Mouse (Mus musculus): ENCODE results near the gene Tbc1d2.

The Tbc1d2 gene

GRCm38 (mm10) chr4:46607601-46608000, 42.4 kb downstream of the Tbc1d2 start:
- in situ Hi-C loops (cut with MboI; ENCODE audit: unreplicated experiment in 2 of 2): no loop called here

- in situ Hi-C loops (cut with MboI; ENCODE audit: unreplicated experiment in 2 of 2): no loop called here
Observed at GRCm38 (mm10) chr4:46605451-46605850, 44.6 kb downstream of the Tbc1d2 start.

- in situ Hi-C loops (cut with MboI; ENCODE audit: unreplicated experiment in 2 of 2): loop anchor here in 1 of 2 experiments (5.0 kb wide), 1 partner anchor 55 kb away; no protein-coding TSS in a partner anchor
Observed at GRCm38 (mm10) chr4:46602704-46603103, 47.3 kb downstream of the Tbc1d2 start.

GRCm38 (mm10) chr4:46601844-46602423, 48.1 kb downstream of the Tbc1d2 start, which contains the start of gene Coro2a:
Gene Coro2a, minus strand, starts transcription at chr4:46602202.
- in situ Hi-C loops (cut with MboI; ENCODE audit: unreplicated experiment in 2 of 2): loop anchor here in 1 of 2 experiments (5.0 kb wide), 1 partner anchor 55 kb away; no protein-coding TSS in a partner anchor

- in situ Hi-C loops (cut with MboI; ENCODE audit: unreplicated experiment in 2 of 2): loop anchor here in 1 of 2 experiments (5.0 kb wide), 1 partner anchor 54 kb away; no protein-coding TSS in a partner anchor
Observed at GRCm38 (mm10) chr4:46601258-46601843, 48.7 kb downstream of the Tbc1d2 start.

- in situ Hi-C loops (cut with MboI; ENCODE audit: unreplicated experiment in 2 of 2): loop anchor here in 1 of 2 experiments (5.0 kb wide), 1 partner anchor 53 kb away; no protein-coding TSS in a partner anchor
Observed at GRCm38 (mm10) chr4:46600473-46601257, 49.3 kb downstream of the Tbc1d2 start.

GRCm38 (mm10) chr4:46599609-46600008, 50.4 kb downstream of the Tbc1d2 start:
- in situ Hi-C loops (cut with MboI; ENCODE audit: unreplicated experiment in 2 of 2): loop anchor here (5.0 kb wide), 1 partner anchor 52 kb away; no protein-coding TSS in a partner anchor

GRCm38 (mm10) chr4:46598981-46599380, 51.0 kb downstream of the Tbc1d2 start:
- in situ Hi-C loops (cut with MboI; ENCODE audit: unreplicated experiment in 2 of 2): loop anchor here in 1 of 2 experiments (5.0 kb wide), 1 partner anchor 52 kb away; no protein-coding TSS in a partner anchor

- in situ Hi-C loops (cut with MboI; ENCODE audit: unreplicated experiment in 2 of 2): loop anchor here in 1 of 2 experiments (5.0 kb wide), 1 partner anchor 51 kb away; no protein-coding TSS in a partner anchor
Observed at GRCm38 (mm10) chr4:46598111-46598510, 51.9 kb downstream of the Tbc1d2 start.

GRCm38 (mm10) chr4:46597286-46597961, 52.6 kb downstream of the Tbc1d2 start:
- in situ Hi-C loops (cut with MboI; ENCODE audit: unreplicated experiment in 2 of 2): loop anchor here in 1 of 2 experiments (5.0 kb wide), 1 partner anchor 50 kb away; no protein-coding TSS in a partner anchor

GRCm38 (mm10) chr4:46596398-46596797, 53.6 kb downstream of the Tbc1d2 start:
- in situ Hi-C loops (cut with MboI; ENCODE audit: unreplicated experiment in 2 of 2): loop anchor here in 1 of 2 experiments (5.0 kb wide), 1 partner anchor 49 kb away; no protein-coding TSS in a partner anchor

GRCm38 (mm10) chr4:46594131-46594530, 55.9 kb downstream of the Tbc1d2 start:
- in situ Hi-C loops (cut with MboI; ENCODE audit: unreplicated experiment in 2 of 2): no loop called here

GRCm38 (mm10) chr4:46593472-46593871, 56.5 kb downstream of the Tbc1d2 start:
- in situ Hi-C loops (cut with MboI; ENCODE audit: unreplicated experiment in 2 of 2): no loop called here

- in situ Hi-C loops (cut with MboI; ENCODE audit: unreplicated experiment in 2 of 2): no loop called here
Observed at GRCm38 (mm10) chr4:46591833-46592520, 58.0 kb downstream of the Tbc1d2 start.

GRCm38 (mm10) chr4:46590810-46591209, 59.2 kb downstream of the Tbc1d2 start:
- in situ Hi-C loops (cut with MboI; ENCODE audit: unreplicated experiment in 2 of 2): no loop called here

- in situ Hi-C loops (cut with MboI; ENCODE audit: unreplicated experiment in 2 of 2): no loop called here
Observed at GRCm38 (mm10) chr4:46589946-46590684, 59.9 kb downstream of the Tbc1d2 start.

- in situ Hi-C loops (cut with MboI; ENCODE audit: unreplicated experiment in 2 of 2): no loop called here
Observed at GRCm38 (mm10) chr4:46589151-46589550, 60.9 kb downstream of the Tbc1d2 start.

- in situ Hi-C loops (cut with MboI; ENCODE audit: unreplicated experiment in 2 of 2): no loop called here
Observed at GRCm38 (mm10) chr4:46586473-46586872, 63.5 kb downstream of the Tbc1d2 start.

GRCm38 (mm10) chr4:46585811-46586190, 64.2 kb downstream of the Tbc1d2 start:
- in situ Hi-C loops (cut with MboI; ENCODE audit: unreplicated experiment in 2 of 2): no loop called here

Data from v-Abl transformed pro-B cells (cell line).